Mouse (Mus musculus): ENCODE data around the gene Ptprj.

Gene Ptprj

DNA sequence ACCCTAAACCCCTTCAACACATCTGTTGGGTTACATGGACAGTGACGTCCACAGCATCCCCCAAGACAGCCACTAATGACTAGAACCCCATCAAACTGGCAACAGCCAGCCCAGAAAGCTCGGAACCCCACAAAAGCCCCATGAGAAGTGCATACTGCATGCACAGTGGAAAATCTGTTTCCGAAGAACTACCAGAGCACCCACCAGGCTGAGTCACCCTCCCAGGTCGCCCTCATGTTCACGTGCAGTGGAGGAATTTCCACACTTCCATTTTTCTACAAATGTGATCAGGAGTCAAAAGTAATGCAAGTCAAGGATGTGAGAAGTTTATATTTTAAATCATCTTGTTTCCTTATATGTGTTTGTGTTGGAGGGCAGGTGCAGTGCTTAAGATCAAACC lies 52.3 kb downstream of the Ptprj start:
- in situ Hi-C loops (cut with MboI; ENCODE audit: low sequenced_read_pairs) = no loop called here

DNA sequence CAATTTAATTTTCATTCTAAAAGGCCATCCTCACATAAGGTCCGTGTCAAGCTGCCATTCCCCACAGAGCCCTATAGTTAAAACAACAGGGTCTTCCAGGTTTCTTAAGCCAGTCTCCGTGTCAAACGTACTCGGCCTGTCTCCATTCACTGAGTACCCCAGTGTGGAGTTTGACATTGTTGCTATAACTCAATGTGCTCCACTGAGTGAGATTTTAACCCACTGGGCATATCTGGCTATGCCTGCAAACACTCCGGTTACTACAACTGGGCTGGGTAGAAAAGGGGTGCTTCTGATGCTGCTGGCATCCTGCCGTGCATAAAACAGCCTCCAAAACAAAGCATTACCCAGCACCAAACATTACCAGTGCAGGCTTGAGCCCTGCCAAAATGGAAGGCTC lies 53.5 kb downstream of the Ptprj start:
- in situ Hi-C loops (cut with MboI; ENCODE audit: low sequenced_read_pairs) = no loop called here

DNA sequence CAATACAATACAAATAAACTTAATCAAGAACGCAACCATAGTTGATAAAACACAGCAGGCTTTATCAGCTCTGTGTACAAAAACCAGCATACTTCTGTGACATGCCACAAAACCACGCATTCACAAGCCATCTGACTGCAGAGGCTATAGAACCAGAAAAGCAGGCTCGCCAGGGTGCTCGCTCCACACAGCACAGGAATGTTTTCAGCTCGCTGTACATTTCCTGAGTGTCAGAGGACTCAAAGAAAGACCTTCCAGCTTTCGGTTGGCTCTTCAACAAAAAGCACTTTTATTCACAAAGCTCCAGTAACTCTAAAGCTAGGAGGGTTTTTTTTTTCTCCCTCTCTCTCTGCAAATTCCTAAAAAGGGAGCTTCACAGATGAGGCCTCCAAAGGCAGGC lies 53.9 kb downstream of the Ptprj start:
- in situ Hi-C loops (cut with MboI; ENCODE audit: low sequenced_read_pairs) = no loop called here

DNA sequence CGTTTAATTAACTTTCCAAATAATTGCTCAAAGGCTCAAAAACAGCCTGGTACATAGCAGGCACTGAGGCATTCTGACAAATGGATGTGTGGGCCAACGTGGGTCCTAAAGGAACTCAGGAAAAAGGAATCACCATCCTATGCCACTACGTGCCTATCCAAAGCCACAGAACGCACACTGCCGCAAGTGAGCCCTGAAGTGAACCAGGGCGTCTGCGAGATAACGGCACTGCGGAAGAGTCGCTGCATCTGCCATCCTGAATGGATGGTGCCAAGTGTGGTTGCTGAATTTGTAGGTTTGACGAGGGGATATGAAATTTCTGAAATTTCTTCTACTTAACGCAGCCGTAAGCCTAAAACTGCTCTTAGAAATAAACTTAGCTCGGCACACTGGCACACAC lies 54.6 kb downstream of the Ptprj start:
- in situ Hi-C loops (cut with MboI; ENCODE audit: low sequenced_read_pairs) = no loop called here

DNA sequence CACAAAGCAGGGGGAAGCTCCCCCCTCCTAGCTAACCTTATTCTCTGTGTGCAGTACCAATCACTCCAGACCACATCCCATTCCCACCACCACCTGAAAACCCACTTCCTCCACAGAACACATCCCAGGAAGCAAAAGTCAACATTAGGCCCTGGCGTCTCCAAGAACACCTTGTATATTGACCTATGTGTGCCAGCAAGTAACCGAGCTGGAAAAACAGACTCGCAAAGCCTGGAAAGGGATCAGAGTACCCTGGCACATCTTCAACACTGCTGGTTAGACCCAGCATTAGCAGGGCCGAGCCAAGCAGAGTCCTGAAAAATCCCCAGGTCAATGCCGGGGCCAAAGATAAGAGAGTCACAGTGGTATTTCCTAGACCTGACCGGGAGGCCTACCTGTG lies 58.0 kb downstream of the Ptprj start:
- in situ Hi-C loops (cut with MboI; ENCODE audit: low sequenced_read_pairs) = no loop called here

DNA sequence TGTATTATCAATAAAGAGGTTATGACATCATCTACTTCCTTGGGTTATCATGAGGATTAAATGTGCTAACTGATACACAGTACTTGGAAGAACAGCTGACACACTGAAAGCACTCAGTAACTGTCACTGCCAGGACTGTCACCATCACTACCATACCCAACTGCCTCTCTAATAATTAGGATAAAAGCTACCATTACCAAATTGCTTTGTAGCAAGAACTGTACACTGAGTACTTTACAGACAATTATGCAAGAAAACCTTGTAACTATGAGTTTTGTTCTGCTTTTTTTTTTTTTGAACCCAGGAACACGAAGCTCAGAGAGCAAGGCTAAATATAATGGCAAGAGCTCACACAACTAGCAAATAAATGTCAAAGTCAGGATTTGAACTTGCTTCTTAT lies 58.5 kb downstream of the Ptprj start:
- in situ Hi-C loops (cut with MboI; ENCODE audit: low sequenced_read_pairs) = no loop called here

DNA sequence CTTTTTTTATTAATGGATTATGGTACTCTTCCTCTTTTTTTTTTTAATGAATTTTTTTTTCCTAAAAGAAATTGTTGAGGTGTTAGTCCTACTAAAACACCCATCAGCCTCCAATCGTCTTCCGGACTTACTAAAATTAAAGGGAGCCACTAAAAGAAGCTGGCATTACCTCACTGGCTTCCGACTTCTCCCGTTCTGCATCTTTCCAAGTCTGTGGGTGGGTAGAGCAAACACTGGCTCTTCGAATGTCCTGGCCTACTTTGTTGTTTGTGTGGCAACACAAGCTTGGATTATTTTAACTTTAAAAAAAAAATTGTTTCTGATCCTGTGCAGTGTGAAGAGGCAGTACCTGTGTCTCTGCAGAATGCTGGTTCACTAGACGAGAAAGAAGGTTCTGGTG lies 62.2 kb downstream of the Ptprj start:
- in situ Hi-C loops (cut with MboI; ENCODE audit: low sequenced_read_pairs) = no loop called here

DNA sequence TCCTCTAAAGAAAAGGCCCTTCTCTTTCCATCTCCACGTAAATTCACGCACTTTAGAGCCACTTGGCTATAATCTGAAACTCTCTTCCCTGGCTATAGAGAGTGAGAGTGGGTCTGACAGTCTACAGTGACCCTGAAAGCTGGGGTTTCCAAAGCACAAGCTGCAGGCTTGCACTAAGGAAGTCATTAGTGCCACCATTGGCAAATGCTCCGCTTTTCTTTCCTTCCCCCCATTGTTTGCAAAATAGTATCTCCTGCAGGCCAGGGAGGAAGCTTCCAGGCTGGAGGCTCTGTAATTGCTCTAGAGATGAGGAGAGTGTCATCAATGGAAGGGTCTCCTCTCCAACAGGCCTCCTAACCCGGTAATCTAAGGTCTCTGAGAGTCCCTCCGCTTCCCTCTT lies 65.5 kb downstream of the Ptprj start:
- in situ Hi-C loops (cut with MboI; ENCODE audit: low sequenced_read_pairs) = no loop called here

DNA sequence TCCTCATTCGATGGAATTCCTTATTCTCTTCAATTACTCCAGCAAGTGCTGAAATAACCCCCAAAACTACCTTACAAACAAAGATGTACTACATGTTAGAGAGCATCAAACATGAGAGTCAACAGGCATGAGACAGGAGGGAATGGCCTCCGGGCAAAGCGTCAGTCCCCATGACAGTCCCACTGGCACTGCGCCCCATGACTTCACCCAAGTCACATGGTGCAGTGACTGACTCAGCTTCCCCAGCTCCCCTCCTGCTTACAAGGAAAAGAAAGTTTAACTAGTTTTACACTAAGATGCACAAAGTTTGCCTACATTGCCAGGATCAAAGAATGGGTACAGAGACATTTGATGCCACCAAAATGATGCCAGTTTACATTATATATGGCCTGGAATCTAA lies 71.2 kb downstream of the Ptprj start:
- in situ Hi-C loops (cut with MboI; ENCODE audit: low sequenced_read_pairs) = no loop called here

DNA sequence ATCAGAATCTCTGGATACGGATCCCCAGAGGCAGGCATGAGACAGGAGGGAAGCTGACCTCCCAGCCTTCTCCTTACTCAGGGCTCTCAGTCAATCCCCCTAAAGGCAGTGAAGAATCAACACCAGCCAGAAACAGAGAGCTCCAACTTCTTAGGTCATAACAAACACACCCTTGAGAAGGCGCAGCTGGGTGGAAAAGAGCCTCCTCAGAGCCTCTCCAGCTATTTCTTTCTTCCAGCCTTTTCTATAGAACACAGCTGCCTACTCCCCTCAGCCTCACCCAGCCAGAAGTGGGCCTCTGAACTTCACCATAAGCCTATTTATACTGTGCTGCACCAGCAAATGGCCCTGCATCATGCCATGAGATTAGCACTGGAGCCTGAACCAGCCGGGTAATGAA lies 74.3 kb downstream of the Ptprj start:
- in situ Hi-C loops (cut with MboI; ENCODE audit: low sequenced_read_pairs) = no loop called here

DNA sequence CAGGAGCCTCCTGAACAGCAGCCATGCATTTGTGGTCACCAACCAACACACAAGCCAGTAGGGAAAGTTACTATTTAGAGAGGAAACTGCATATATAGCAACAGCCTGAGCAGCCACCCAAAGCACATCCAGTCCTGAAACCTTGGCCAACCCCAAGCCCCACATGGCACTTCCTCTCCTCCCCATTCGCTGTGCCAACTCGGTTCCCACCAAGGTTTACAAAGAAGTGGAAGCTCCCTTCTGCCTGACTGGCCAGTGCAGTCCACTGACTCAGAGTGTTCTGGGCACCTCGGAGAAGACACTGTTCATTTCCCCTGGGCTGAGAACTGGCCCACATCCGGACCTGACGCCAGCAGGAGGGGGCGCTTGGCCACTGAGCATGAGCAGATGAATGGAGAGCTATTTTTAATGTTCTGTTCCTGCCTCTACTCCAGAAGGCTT lies 75.7 kb downstream of the Ptprj start:
- in situ Hi-C loops (cut with MboI; ENCODE audit: low sequenced_read_pairs) = no loop called here

DNA sequence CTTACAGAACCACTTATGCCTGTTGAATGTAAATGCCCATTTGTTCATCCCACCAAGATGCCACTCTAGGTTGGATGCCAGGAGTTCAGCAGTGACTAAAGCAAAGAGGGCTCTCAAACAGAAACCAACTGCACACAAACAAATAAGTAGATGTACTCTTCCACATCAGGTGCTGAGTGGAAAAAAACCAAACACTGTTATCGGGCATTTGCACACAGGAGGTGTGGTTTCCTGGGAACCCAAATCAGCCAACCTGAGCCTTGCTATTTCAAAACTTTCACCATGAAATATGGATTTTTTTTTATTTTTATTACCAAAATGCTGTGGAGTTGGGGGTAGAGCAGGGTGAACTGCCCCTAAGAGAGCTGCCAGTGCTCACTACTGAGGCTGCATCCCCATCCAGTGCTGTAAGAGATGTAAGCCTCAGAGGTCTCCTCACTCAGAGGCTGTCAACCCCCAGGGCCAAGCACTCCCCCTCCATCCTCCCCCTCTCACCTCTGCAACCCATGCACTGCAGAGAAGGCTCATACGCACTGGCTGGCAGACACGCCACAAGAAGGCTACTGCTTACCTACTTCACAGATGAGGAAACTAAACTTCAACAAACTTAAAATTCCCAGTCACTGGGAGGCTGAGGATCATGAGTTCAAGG lies 77.1 kb downstream of the Ptprj start:
- in situ Hi-C loops (cut with MboI; ENCODE audit: low sequenced_read_pairs) = no loop called here

DNA sequence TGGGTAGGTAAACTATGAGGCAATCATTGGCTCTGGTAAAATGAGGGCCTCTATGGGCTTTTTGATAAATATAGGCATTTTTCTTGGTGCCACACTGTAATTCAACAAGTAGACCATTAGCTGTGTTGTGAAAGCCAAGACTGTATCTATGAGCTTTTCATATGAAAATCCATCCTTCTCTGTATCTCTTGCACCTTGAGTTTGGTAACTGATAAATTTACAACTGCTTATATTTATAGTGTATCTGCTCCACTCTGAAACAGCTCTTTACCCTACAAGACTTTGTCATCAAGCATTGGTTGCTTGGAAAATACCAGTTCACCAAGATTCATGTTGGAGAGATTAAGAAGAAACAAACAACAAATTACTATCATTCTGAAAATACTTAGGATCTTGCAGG lies 77.7 kb downstream of the Ptprj start:
- in situ Hi-C loops (cut with MboI; ENCODE audit: low sequenced_read_pairs) = no loop called here

DNA sequence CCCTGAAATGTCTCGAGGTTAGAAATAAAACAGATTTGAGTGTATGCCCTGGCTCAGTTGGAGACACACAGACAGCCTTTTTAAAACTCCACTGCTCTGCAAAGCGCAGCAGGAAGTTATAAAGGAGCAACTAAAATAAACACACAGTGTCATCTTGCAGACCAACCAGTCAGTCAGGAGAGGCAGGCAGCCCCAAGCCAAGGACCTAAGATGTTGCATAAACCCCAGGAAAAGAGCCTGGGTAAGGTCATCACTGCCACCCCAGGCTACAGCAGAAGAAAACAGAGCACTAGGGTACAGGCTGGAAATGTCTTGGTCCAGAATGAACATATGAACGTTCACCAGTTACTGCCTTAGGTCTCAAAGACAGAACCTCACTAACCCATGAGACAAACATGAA lies 78.7 kb downstream of the Ptprj start:
- in situ Hi-C loops (cut with MboI; ENCODE audit: low sequenced_read_pairs) = no loop called here

DNA sequence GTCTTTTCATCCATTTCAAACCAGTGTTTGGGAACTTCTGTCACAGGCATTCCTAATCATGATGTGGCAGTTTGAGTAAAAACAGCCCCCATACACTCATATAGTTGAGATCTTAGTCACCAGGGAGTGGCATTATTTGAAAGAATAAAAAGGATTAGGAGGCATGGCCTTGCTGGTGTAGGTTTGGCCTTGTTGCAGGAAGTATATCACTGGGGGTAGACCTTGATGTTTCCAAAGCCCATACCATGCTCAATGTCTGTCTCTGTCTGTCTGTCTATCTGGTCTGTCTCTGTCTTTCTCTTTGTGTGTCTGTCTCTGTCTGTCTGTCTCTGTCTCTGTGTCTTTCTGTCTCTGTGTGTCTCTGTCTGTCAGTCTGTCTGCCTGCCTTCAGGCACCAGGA lies 79.6 kb downstream of the Ptprj start:
- in situ Hi-C loops (cut with MboI; ENCODE audit: low sequenced_read_pairs) = no loop called here

DNA sequence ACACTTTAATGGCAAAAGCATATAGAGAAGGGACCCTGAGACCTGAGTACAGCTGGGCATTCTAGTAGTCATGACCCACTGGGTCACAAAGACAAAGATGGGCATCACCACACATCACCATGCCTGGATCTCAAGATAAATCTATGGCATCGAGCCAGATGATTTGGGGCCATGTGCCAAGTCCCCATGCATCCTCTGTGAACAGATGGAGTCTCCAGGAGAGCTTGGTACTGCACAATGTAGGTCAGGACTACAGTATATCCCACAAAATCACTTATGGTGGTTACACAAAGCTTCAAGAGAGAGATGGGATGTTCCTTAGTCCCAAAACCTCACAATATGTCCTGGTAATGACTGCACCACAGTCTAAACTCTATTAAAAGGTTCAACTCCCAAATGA lies 81.4 kb downstream of the Ptprj start:
- in situ Hi-C loops (cut with MboI; ENCODE audit: low sequenced_read_pairs) = no loop called here

DNA sequence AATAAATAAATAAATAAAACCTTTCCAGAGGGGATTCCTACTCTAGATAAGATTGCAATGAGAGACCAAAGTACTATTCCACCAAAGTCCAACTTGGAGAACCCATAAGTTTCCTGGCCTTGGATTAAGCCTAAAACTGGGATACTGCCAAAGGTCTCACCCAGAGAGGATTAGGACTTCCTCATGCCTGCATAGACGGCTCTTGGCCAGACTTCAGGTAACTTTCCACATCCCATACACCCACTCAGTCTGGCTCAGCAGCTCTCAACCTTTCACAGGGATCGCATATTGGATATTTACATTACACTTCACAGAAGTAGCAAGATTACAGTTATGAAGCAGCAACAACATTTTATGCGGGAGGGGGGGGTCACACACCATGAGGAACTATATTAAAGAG lies 82.9 kb downstream of the Ptprj start:
- in situ Hi-C loops (cut with MboI; ENCODE audit: low sequenced_read_pairs) = no loop called here

DNA sequence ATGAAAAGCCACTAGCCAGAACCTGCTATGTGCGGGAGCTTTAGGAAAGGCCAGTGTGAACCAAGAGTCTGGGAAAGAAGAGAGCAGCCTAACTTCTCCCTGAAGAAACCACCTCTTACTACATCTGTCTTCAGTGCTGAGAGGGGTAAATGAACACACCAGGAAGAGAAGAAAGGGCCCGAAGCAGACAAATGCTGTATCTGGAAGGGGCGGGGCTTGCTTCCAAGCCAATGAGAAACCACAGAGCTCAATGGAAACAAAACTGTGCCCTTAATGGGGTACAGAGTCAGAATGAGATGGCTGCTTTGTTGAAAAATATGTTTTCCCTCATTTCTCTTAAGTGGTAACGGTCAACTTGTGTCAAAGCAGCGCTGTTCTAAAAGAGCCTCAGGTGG lies 83.8 kb downstream of the Ptprj start:
- in situ Hi-C loops (cut with MboI; ENCODE audit: low sequenced_read_pairs) = no loop called here

DNA sequence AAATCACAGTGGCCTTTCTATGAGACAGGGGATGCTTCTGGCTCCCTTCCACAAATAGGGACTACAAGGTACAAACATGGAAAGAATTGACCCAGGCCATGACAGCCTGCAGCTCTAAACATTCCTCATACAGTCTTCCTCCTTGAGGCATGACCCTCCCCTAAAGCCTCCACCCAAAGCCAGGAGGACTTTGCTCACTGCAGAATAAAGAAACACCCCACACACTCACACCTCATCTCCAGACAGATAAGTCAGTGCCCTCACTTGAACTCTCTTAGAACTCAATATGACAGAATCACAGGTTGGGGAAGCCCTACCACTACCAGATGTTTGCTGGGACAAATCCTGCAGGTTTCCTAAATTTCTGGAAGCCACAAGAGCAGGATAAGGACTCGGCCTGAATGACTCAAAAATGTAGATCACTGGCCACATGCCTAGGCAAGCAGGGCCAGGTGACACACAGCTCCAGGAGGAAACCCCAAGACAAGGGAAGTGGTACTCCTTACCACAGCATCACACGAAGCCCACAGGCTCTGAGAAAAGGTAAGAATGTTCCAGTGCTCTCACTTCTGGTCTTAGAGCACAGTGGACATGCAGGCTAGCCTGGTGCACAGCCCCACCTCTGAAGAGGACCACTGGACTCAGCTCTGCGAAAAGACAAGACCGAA lies 84.3 kb downstream of the Ptprj start:
- in situ Hi-C loops (cut with MboI; ENCODE audit: low sequenced_read_pairs) = no loop called here

DNA sequence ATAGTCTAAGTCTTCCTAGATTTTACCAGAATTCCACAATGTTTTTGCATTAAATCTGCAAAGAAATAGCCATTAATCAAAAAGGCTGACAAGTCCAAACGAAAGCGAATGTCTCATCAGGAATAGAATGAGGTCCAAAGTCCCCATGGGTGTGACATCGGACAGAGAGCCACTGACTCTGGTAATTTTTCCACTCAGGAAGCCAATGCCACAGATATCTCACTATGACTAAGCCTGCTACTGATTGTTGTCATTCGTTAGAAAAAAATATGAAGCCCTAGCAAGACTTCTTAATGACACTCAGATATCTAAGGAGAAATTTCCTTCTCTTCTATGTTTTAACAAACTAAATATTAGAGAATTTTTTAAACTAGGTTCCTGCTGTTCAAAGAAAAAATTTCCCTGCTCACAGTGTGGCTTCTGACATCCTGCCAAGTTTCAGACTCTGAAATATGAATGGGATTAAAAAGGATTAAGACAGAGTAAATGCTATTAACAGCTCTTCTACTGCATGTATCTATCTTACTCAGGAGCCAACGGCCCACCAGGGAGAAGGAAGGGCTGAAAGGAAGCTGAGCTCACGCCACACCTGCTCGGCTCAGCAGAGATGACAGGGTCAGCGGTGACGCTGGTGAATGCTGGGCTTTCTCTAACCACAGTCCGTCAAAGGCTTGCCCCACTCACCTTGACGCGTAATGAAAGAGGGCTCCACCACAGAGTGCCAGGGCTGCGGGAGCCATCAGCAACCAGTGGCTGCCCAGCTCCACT lies 90.0 kb downstream of the Ptprj start:
- in situ Hi-C loops (cut with MboI; ENCODE audit: low sequenced_read_pairs) = no loop called here

DNA sequence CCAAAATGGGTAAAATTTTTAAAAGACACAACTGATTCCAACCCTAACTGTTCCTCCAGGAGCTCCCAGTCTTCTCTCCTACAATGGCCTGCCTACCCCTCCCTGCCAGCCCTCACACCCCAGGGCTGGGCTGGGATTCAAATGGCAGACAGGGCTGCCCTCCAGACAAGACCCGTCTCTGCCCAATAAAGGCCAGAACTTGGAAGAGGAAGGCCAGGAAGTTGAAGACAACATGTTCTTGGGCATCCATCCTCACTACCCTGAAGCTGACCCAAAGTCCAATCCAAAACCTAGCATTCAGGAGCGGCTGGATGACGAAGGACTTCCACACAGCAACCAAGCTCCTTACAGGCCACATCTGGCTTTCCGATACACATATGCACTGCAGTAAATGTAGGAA lies 90.6 kb downstream of the Ptprj start:
- in situ Hi-C loops (cut with MboI; ENCODE audit: low sequenced_read_pairs) = no loop called here

All from CH12F3 (cell line).